Mouse (Mus musculus) bone marrow, adult 2 months (tissue): ENCODE data around the gene Rpl26.

Experiments used
- CTCF ChIP-seq: fragments of 200-500 bp; IDR thresholded peaks from 2 replicates; pipeline ENCODE4 v1.5.1; 2011; ENCODE audit warnings: low read length, control low read depth; ENCODE audit not compliant: control insufficient read depth, insufficient read depth
- POLR2A ChIP-seq: fragments of 200-500 bp; IDR thresholded peaks from 2 replicates; pipeline ENCODE4 v1.6.1; 2011; ENCODE audit warnings: low read depth, mild to moderate bottlenecking, control low read depth, low read length, borderline replicate concordance; ENCODE audit not compliant: control insufficient read depth

- TF ChIP-seq POLR2A (no peak), CTCF (no peak)
These were observed 10.3 kb downstream of the Rpl26 start for GRCm38 (mm10) chr11:68911531-68912177.
